Mouse (Mus musculus) subcutaneous adipose tissue, adult 2 months (tissue): ENCODE measurements around the gene Slc23a3. TPM values are rescaled to one million over a fixed set of nuclear protein-coding genes. Genes with fewer than 3 reads are reported as not detected.

Experiments used
- polyA plus RNA-seq: library from polyadenylated mRNA; depleted of rRNA; stranded (reverse); fragments of >200 nt; gene quantifications from 2 replicates; pipeline ENCODE4 v1.2.3, GENCODE M21; 2012; ENCODE audit warnings: low replicate concordance; rRNA removed

Slc23a3 gene
- 0.43 and 1.3 TPM in 2 replicates for polyA plus RNA-seq

GRCm38 (mm10) chr1:75133421-75134207 lies at the start of gene Slc23a3:
TSS of gene Slc23a3 (minus strand) at chr1:75133890.

GRCm38 (mm10) chr1:75180105-75180590 lies 46.5 kb upstream of the Slc23a3 start, which contains the start of gene Abcb6:
TSS of gene Abcb6 (minus strand) at chr1:75180392.

GRCm38 (mm10) chr1:75168472-75169464 lies 35.1 kb upstream of the Slc23a3 start, which contains the start of gene Zfand2b:
TSS of gene Zfand2b (plus strand) at chr1:75168646.

GRCm38 (mm10) chr1:75142301-75143261 lies 8.9 kb upstream of the Slc23a3 start, which contains the start of the genes Cnppd1 and Retreg2:
TSS of gene Cnppd1 (minus strand) at chr1:75142711.
TSS of gene Retreg2 (plus strand) at chr1:75142778.

GRCm38 (mm10) chr1:75124346-75125321 lies 9.1 kb downstream of the Slc23a3 start, which contains the start of gene Nhej1:
TSS of gene Nhej1 (minus strand) at chr1:75125200.

Other genes starting within 250 kb of the Slc23a3 start
- not detected in 2 replicates for gene Fev, start 248.5 kb downstream of the Slc23a3 start, polyA plus RNA-seq
- not detected in 2 replicates for gene Cryba2, start 240.7 kb downstream of the Slc23a3 start, polyA plus RNA-seq
- gene Cfap65, start 198.3 kb downstream of the Slc23a3 start, polyA plus RNA-seq, result not detected in 2 replicates
- gene Ihh, start 182.2 kb downstream of the Slc23a3 start, polyA plus RNA-seq, result 0.17 and 35.2 TPM in 2 replicates
- gene Nhej1, start 8.7 kb downstream of the Slc23a3 start, polyA plus RNA-seq, result 3.5 and 6.6 TPM in 2 replicates
- gene Cnppd1, start 8.8 kb upstream of the Slc23a3 start, polyA plus RNA-seq, result 47.3 and 55.4 TPM in 2 replicates
- gene Retreg2, start 8.9 kb upstream of the Slc23a3 start, polyA plus RNA-seq, result 100 and 133 TPM in 2 replicates
- 65.1 and 66.9 TPM in 2 replicates for gene Zfand2b, start 34.8 kb upstream of the Slc23a3 start, polyA plus RNA-seq
- gene Abcb6, start 46.5 kb upstream of the Slc23a3 start, polyA plus RNA-seq, result 32.2 and 39.4 TPM in 2 replicates
- 18.2 and 25.3 TPM in 2 replicates for gene Ankzf1, start 58.3 kb upstream of the Slc23a3 start, polyA plus RNA-seq
- 62.4 and 75.2 TPM in 2 replicates for gene Atg9a, start 58.3 kb upstream of the Slc23a3 start, polyA plus RNA-seq
- gene Glb1l, start 76.9 kb upstream of the Slc23a3 start, polyA plus RNA-seq, result 23.9 and 39.1 TPM in 2 replicates
- gene Stk16, start 76.9 kb upstream of the Slc23a3 start, polyA plus RNA-seq, result 186 and 199 TPM in 2 replicates
- 15.5 and 34.7 TPM in 2 replicates for gene Tuba4a, start 86.0 kb upstream of the Slc23a3 start, polyA plus RNA-seq
- gene A630095N17Rik, start 98.2 kb upstream of the Slc23a3 start, polyA plus RNA-seq, result not detected in 2 replicates
- gene Dnajb2, start 102.5 kb upstream of the Slc23a3 start, polyA plus RNA-seq, result 42.8 TPM in 2 replicates
- gene Ptprn, start 130.6 kb upstream of the Slc23a3 start, polyA plus RNA-seq, result 0.04 TPM in 2 replicates
- not detected in 2 replicates for gene Resp18, start 144.5 kb upstream of the Slc23a3 start, polyA plus RNA-seq
- gene Dnpep, start 184.1 kb upstream of the Slc23a3 start, polyA plus RNA-seq, result 152 and 178 TPM in 2 replicates
- gene Des, start 226.4 kb upstream of the Slc23a3 start, polyA plus RNA-seq, result 47.0 and 310 TPM in 2 replicates
- gene Speg, start 241.4 kb upstream of the Slc23a3 start, polyA plus RNA-seq, result 20.5 and 125 TPM in 2 replicates